Mouse (Mus musculus) stomach, postnatal 0 days (tissue): ENCODE measurements at regions not wholly inside any gene's neighbourhood (a gene's known extent, or its start where the extent isn't known, plus 50 kb on each side); places are given as distances from the start of the nearest gene placed in this dataset.

Experiments used
- CTCF ChIP-seq: IDR thresholded peaks from 2 replicates; pipeline ENCODE4 v1.5.1; 2016; ENCODE audit warnings: antibody characterized with exemption, low read depth, mild to moderate bottlenecking, moderate library complexity
- EP300 ChIP-seq: optimal IDR thresholded peaks from 2 replicates; pipeline ENCODE3; 2016; ENCODE audit warnings: antibody characterized with exemption

GRCm38 (mm10) chr5:81909964-81910363 is 890.0 kb downstream of the Adgrl3 start:
- TF ChIP-seq EP300 (no peak), CTCF (no peak)
